Mouse (Mus musculus) lung, adult 2 months (tissue): Measurements from ENCODE around the gene Yipf1. TPM values are rescaled to one million over a fixed set of nuclear protein-coding genes. Genes with fewer than 3 reads are reported as not detected.

Experiments used
- DNase-seq: peaks from one replicate; pipeline ENCODE4 v3.0.0; 2022
- H3K4me1 ChIP-seq: fragments of 200-500 bp; 2 replicates; pipeline ENCODE4 v1.6.1; 2011; ENCODE audit warnings: low read length; ENCODE audit not compliant: control insufficient read depth, insufficient read depth
- H3K4me3 ChIP-seq: fragments of 200-500 bp; replicated peaks from 2 replicates; pipeline ENCODE3; 2011; ENCODE audit warnings: low read depth, mild to moderate bottlenecking, control low read depth, low read length; ENCODE audit errors: extremely low read depth
- CTCF ChIP-seq: fragments of 200-500 bp; IDR thresholded peaks from 2 replicates; pipeline ENCODE4 v1.5.1; 2011; ENCODE audit warnings: mild to moderate bottlenecking, low read length, control low read depth; ENCODE audit not compliant: insufficient read depth
- POLR2A ChIP-seq: fragments of 200-500 bp; IDR thresholded peaks from 2 replicates; pipeline ENCODE4 v1.6.1; 2011; ENCODE audit warnings: low read depth, mild to moderate bottlenecking, control low read depth, low read length, borderline replicate concordance; ENCODE audit errors: extremely low read depth
- WGBS: fragments of 180-500 bp; shearing (Covaris S2); methylation state at CpG from one replicate; pipeline ENCODE4 v1.1.7; 2018; 5-methylcytosine and 5-hydroxymethylcytosine counted together
- polyA plus RNA-seq: library from polyadenylated mRNA; depleted of rRNA; stranded (reverse); fragments of >200 nt; gene quantifications from 2 replicates; pipeline ENCODE4 v1.2.3, GENCODE M21; 2012; rRNA removed

Gene Yipf1
- 32.2 and 48.6 TPM in 2 replicates for polyA plus RNA-seq

- peak within 1 kb of the TSS; percentile 70 for H3K4me3 ChIP-seq
- H3K4me1 ChIP-seq = peaks cover 4% of the 10 kb centered on the region
- peak; percentile 37; the same call in 1 of the 2 replicates for TF ChIP-seq CTCF
- peak; percentile 80; the same call in 1 of the 2 replicates for TF ChIP-seq POLR2A
- WGBS = 1% methylated on average over 29 of the region's 29 CpGs
- DNase-seq = peak; percentile 88
Measured at GRCm38 (mm10) chr4:107313690-107314478, at the start of gene Yipf1. Yipf1 (plus strand) TSS chr4:107314363.

- WGBS = 73% methylated on average over 4 of the region's 4 CpGs
- TF ChIP-seq CTCF (no peak), POLR2A (no peak)
- Histone ChIP-seq H3K4me1 (no peaks in the 10 kb centered on the region), H3K4me3 (no peak overlapping the region)
- no peak for DNase-seq
Measured at GRCm38 (mm10) chr4:107273683-107274082, 40.5 kb upstream of the Yipf1 start.

DNA sequence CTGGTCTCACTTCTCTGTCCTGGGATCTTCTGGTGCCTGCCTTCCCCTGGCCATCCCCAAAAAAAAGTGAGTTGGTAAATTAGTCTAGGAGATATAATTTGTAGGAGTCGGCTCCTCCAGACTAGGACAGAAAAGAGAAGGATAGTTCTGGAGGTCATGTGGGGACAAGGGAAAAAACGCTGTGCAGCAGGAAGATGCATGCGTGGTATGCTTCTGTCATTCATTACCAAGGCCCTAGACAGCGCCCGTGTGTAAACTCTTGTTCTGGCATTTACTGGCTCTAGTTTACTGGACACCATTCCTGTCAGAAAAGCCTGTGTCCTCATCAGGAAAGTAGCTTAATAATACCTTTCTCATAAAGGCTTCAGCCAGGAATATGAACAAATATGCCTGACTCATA, 39.7 kb upstream of the Yipf1 start:
- 70% methylated on average over 5 of the region's 5 CpGs for WGBS
- Histone ChIP-seq H3K4me3 (no peak overlapping the region), H3K4me1 (no peaks in the 10 kb centered on the region)
- no peak for DNase-seq
- no peak for TF ChIP-seq CTCF
- TF ChIP-seq POLR2A = no peak

- TF ChIP-seq POLR2A = no peak
- TF ChIP-seq CTCF = no peak
- Histone ChIP-seq H3K4me3 (no peak overlapping the region), H3K4me1 (no peaks in the 10 kb centered on the region)
- DNase-seq = no peak
- WGBS = 45% methylated on average over 8 of the region's 8 CpGs
Measured at GRCm38 (mm10) chr4:107278188-107278707, 35.9 kb upstream of the Yipf1 start.

DNA sequence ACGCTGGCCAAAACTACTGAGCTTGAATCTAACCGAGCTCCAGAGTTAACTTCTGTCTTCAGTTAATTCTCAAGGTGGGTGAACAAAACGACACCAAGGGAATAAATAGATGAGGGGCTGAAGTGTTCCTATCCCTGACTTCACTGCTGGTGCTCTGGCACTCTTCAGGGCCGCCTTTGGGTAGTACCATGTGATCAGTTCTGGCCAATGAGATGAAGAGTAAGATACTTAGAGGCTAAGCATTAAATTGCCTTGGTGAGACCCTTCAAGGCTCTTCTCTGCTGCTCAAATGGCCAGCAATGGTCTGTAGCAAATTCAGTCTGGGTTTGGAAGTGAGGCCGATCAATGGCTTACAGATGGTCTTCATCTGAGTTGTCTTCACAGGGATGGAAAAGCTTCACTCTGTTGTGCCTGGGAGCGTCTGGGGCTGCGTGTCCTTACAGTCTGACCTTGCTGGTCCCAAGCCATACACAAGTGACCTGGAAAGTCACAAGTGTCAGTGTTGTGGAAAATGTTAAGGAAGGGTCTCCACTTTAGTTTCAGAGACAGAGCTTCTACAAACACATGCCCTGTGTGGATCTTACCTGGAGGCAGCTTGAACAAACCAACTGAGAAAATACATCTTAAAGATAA, 33.2 kb upstream of the Yipf1 start:
- DNase-seq = no peak
- Histone ChIP-seq H3K4me3 (no peak overlapping the region), H3K4me1 (no peaks in the 10 kb centered on the region)
- TF ChIP-seq CTCF = no peak
- no peak for TF ChIP-seq POLR2A
- 87% methylated on average over 7 of the region's 7 CpGs for WGBS

DNA sequence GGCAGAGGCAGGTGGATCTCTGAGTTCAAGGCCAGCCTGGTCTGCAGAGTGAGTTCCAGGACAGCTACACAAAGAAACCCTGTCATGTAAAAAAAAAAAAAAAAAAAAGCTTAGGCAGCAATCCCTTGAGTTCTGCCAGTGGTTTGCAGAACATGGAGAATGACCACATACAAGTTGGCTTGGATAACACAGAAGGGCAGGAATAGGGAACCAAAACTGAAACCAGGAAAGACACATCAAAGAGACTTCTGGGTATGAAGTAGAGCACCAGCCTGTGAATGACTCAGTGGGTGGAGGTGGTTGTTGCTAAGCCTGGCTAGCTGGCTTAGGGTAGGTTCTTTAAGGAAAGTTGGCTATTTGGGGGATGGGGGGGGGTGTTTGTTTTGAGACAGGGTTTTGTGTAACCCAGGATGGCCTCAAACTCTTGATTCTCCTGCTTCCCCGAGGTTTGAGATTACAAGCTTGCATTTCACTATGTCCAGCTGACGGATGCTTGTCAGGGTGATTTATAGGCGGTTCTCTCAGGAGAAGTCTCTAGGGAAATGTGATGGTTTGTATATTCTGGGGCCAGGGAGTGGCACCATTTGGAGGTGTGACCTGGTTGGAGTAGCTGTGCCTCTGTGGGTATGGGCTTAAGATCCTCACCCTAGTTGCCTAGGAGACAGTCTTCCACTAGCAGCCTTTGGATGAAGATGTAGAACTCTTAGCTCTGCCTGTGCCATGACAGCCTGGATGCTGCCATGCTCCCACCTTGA, 28.5 kb upstream of the Yipf1 start:
- WGBS = 61% methylated on average over 3 of the region's 3 CpGs
- no peak overlapping the region for H3K4me3 ChIP-seq
- no peaks in the 10 kb centered on the region for H3K4me1 ChIP-seq
- TF ChIP-seq POLR2A (no peak), CTCF (no peak)
- no peak for DNase-seq

GRCm38 (mm10) chr4:107286386-107286785, 27.8 kb upstream of the Yipf1 start:
- H3K4me1 ChIP-seq = no peaks in the 10 kb centered on the region
- DNase-seq = no peak
- TF ChIP-seq CTCF (no peak), POLR2A (no peak)
- H3K4me3 ChIP-seq = no peak overlapping the region
- WGBS = 89% methylated on average over 8 of the region's 8 CpGs

DNA sequence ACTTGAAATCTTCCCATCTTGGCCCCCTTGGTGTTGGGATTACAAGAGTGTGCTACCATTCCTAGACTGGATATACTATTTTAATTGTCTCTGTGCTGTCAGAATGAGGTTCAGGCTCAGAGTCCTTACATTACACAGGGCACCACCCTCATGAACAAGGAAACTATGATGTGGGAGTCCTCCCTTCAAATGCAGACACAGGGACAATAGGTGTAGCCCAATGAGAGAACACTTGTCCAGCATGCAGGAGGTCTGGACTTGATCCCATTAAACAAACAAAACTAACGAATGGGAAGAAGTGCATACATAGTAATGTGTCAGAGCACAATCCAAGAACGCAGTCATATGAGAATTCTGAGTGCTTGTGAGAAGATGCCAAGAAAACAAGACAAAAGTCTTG, 26.6 kb upstream of the Yipf1 start:
- DNase-seq = no peak
- TF ChIP-seq POLR2A (no peak), CTCF (no peak)
- H3K4me3 ChIP-seq = no peak overlapping the region
- 54% methylated on average over 2 of the region's 2 CpGs for WGBS
- 0 out of 2 replicates have a peak, but pooled peaks cover 3% of the 10 kb centered on the region for H3K4me1 ChIP-seq

DNA sequence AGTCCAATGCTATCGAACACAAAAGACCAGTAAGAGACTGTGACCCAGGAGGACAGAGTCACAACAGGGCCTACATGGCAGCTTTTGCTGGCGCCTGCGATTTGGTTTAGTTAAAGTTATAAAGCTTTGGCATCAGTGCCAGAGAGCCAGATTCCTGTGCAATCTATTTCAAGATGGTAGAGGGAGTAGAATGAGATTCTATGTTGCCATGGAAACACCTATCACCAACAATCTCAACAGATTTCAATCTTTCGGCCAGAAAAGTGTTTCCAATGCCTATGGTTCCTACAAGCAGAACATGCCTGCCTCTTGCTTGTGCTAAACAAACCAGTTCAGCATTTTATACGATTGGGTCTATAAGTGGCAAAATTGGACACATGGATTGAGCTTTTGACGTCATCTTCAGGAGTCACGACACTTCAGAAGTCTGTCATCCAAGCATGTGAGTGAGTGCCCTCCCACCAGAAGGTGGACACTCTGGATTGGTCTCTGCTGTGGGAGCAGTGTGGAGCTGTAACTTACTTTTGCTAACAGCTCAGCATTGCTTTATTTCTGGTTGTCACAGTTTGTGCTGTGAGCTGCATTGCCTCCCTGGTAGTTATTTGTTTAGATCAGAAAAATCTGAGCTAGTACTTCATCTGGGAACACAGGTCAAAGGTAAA, 22.4 kb upstream of the Yipf1 start:
- DNase-seq = no peak
- Histone ChIP-seq H3K4me1 (0 out of 2 replicates have a peak, but pooled peaks cover 3% of the 10 kb centered on the region), H3K4me3 (no peak overlapping the region)
- no peak for TF ChIP-seq CTCF
- TF ChIP-seq POLR2A = no peak
- WGBS = 81% methylated on average over 7 of the region's 7 CpGs
